Mouse (Mus musculus): ENCODE results near the gene Myo3b.

The Myo3b gene

GRCm38 (mm10) chr2:70414386-70414785 is 375.5 kb downstream of the Myo3b start:
- POLR2A ChIA-PET, result no interaction called here
- CTCF ChIA-PET, result interaction anchor here in 1 of 4 experiments (0.7 kb wide), 1 partner anchor 25 kb away, joined by 7 read pairs; no protein-coding TSS in a partner anchor

GRCm38 (mm10) chr2:70415521-70415920 is 376.6 kb downstream of the Myo3b start:
- CTCF ChIA-PET, result no interaction called here
- POLR2A ChIA-PET, result interaction anchor here in 3 of 4 experiments (0.7 to 1.0 kb wide), 3 partner anchors 40 to 178 kb away, joined by 4 to 7 read pairs (median 4); no protein-coding TSS in a partner anchor

GRCm38 (mm10) chr2:70419336-70419735 is 380.4 kb downstream of the Myo3b start:
- CTCF ChIA-PET, result interaction anchor here in 1 of 4 experiments (0.6 kb wide), 1 partner anchor 96 kb away, joined by 3 read pairs; no protein-coding TSS in a partner anchor

GRCm38 (mm10) chr2:70421144-70421874 is 382.4 kb downstream of the Myo3b start:
- ChIA-PET CTCF (interaction anchor here in 1 of 4 experiments (0.5 kb wide), 1 partner anchor 446 kb away, joined by 14 read pairs; no protein-coding TSS in a partner anchor), POLR2A (interaction anchor here in 1 of 4 experiments (0.6 kb wide), 1 partner anchor 98 kb away, joined by 4 read pairs; no protein-coding TSS in a partner anchor)

More at GRCm38 (mm10) chr2:70419336-70419735, 380.4 kb downstream of the Myo3b start:
- POLR2A ChIA-PET, result no interaction called here

GRCm38 (mm10) chr2:70425611-70426010 is 386.7 kb downstream of the Myo3b start:
- POLR2A ChIA-PET, result no interaction called here
- CTCF ChIA-PET, result no interaction called here

- POLR2A ChIA-PET, result interaction anchor here (0.5 to 1.3 kb wide), 7 partner anchors 8 to 829 kb away, joined by 3 to 10 read pairs (median 3); no protein-coding TSS in a partner anchor
- CTCF ChIA-PET, result interaction anchor here in 1 of 4 experiments (0.7 kb wide), 1 partner anchor 677 kb away, joined by 4 read pairs; no protein-coding TSS in a partner anchor
Measured at GRCm38 (mm10) chr2:70443035-70443434, 404.1 kb downstream of the Myo3b start.

- POLR2A ChIA-PET, result interaction anchor here in 2 of 4 experiments (0.7 to 1.3 kb wide), 4 partner anchors 9 to 175 kb away, joined by 3 to 10 read pairs (median 4); partner anchors contain the start of gene Sp5 (in 1 of the 2)
- CTCF ChIA-PET, result no interaction called here
Measured at GRCm38 (mm10) chr2:70444141-70444540, 405.2 kb downstream of the Myo3b start.

- ChIA-PET POLR2A (interaction anchor here in 2 of 4 experiments (0.9 to 2.9 kb wide), 6 partner anchors 9 to 102 kb away, joined by 4 to 17 read pairs (median 4); no protein-coding TSS in a partner anchor), CTCF (no interaction called here)
Measured at GRCm38 (mm10) chr2:70456205-70456604, 417.3 kb downstream of the Myo3b start.

GRCm38 (mm10) chr2:70463606-70464005 is 424.7 kb downstream of the Myo3b start:
- CTCF ChIA-PET, result no interaction called here
- POLR2A ChIA-PET, result interaction anchor here in 1 of 4 experiments (0.8 to 1.4 kb wide), 2 partner anchors 12 to 266 kb away, joined by 3 read pairs; no protein-coding TSS in a partner anchor

GRCm38 (mm10) chr2:70471136-70471535 is 432.2 kb downstream of the Myo3b start:
- CTCF ChIA-PET, result interaction anchor here in 2 of 4 experiments (0.6 to 0.9 kb wide), 2 partner anchors 91 to 321 kb away, joined by 3 to 5 read pairs; no protein-coding TSS in a partner anchor
- POLR2A ChIA-PET, result interaction anchor here in 1 of 4 experiments (0.6 to 5.7 kb wide), 4 partner anchors 13 to 568 kb away, joined by 3 to 19 read pairs (median 3); no protein-coding TSS in a partner anchor

GRCm38 (mm10) chr2:70471861-70472620 is 433.1 kb downstream of the Myo3b start:
- ChIA-PET CTCF (interaction anchor here in 3 of 4 experiments (0.6 to 1.9 kb wide), 4 partner anchors 91 to 1084 kb away, joined by 3 to 5 read pairs (median 4); no protein-coding TSS in a partner anchor), POLR2A (interaction anchor here in 2 of 4 experiments (0.6 to 5.7 kb wide), 8 partner anchors 12 to 569 kb away, joined by 3 to 19 read pairs (median 4); no protein-coding TSS in a partner anchor)

Data from embryonic stem cell, embryonic (primary cell).